Mouse (Mus musculus) stomach, postnatal 0 days (tissue): ENCODE data around the gene Coq6. TPM values are rescaled to one million over a fixed set of nuclear protein-coding genes. Genes with fewer than 3 reads are reported as not detected.

Experiments
- ATAC-seq: fragments of 200-750 bp; cut with Nextera tagmentation; 2 replicates; pipeline ENCODE4 v1.8.0; 2017; ENCODE audit not compliant: low FRiP score, low TSS enrichment
- DNase-seq: peaks from one replicate; pipeline ENCODE4 v3.0.0-alpha.2; 2016; ENCODE audit warnings: low spot score
- H3K27ac ChIP-seq: fragments of 300-500 bp; sonication (generic); replicated peaks from 2 replicates; pipeline ENCODE4 v1.5.1; 2014; ENCODE audit warnings: mild to moderate bottlenecking, control low read depth
- H3K27me3 ChIP-seq: fragments of 300-500 bp; sonication (generic); 2 replicates; pipeline ENCODE4 v1.6.1; 2014; ENCODE audit warnings: low read length; ENCODE audit not compliant: control insufficient read depth, insufficient read depth
- H3K36me3 ChIP-seq: fragments of 300-500 bp; sonication (generic); 2 replicates; pipeline ENCODE4 v1.6.1; 2014; ENCODE audit warnings: low read length, mixed read lengths; ENCODE audit not compliant: control insufficient read depth, insufficient read depth
- H3K4me1 ChIP-seq: fragments of 300-500 bp; sonication (generic); replicated peaks from 2 replicates; pipeline ENCODE4 v1.6.1; 2014; ENCODE audit warnings: antibody characterized with exemption; ENCODE audit not compliant: control insufficient read depth, insufficient read depth
- H3K4me2 ChIP-seq: fragments of 300-500 bp; sonication (generic); replicated peaks from 2 replicates; pipeline ENCODE4 v1.6.1; 2014; ENCODE audit warnings: low read depth, mild to moderate bottlenecking, control low read depth, moderate library complexity
- H3K4me3 ChIP-seq: fragments of 300-500 bp; sonication (generic); 2 replicates; pipeline ENCODE4 v1.5.1; 2014; ENCODE audit warnings: low read depth, low read length, control low read depth
- H3K9ac ChIP-seq: fragments of 300-500 bp; sonication (generic); 2 replicates; pipeline ENCODE4 v1.6.1; 2014; ENCODE audit warnings: mild to moderate bottlenecking, low read length, control low read depth, mixed read lengths
- H3K9me3 ChIP-seq: fragments of 300-500 bp; sonication (generic); 2 replicates; pipeline ENCODE4 v1.6.1; 2016; ENCODE audit warnings: low read length; ENCODE audit not compliant: control insufficient read depth
- CTCF ChIP-seq: IDR thresholded peaks from 2 replicates; pipeline ENCODE4 v1.5.1; 2016; ENCODE audit warnings: antibody characterized with exemption, low read depth, mild to moderate bottlenecking, moderate library complexity
- EP300 ChIP-seq: optimal IDR thresholded peaks from 2 replicates; pipeline ENCODE3; 2016; ENCODE audit warnings: antibody characterized with exemption
- WGBS: fragments of 180-500 bp; shearing (Covaris S2); extraction: QIAGEN DNeasy Blood & Tissue Kit; methylation state at CpG from one replicate; pipeline ENCODE4 v1.1.7; 2014; 5-methylcytosine and 5-hydroxymethylcytosine counted together
- polyA plus RNA-seq: library from polyadenylated mRNA; unstranded; fragments of >200 nt; fragmentation: Nextera tagmentation; extraction: Ambion mirVana; gene quantifications from 2 replicates; pipeline ENCODE4 v1.2.1, GENCODE M21; 2015

Coq6 gene
- polyA plus RNA-seq = 27.1 and 27.6 TPM in 2 replicates

DNA sequence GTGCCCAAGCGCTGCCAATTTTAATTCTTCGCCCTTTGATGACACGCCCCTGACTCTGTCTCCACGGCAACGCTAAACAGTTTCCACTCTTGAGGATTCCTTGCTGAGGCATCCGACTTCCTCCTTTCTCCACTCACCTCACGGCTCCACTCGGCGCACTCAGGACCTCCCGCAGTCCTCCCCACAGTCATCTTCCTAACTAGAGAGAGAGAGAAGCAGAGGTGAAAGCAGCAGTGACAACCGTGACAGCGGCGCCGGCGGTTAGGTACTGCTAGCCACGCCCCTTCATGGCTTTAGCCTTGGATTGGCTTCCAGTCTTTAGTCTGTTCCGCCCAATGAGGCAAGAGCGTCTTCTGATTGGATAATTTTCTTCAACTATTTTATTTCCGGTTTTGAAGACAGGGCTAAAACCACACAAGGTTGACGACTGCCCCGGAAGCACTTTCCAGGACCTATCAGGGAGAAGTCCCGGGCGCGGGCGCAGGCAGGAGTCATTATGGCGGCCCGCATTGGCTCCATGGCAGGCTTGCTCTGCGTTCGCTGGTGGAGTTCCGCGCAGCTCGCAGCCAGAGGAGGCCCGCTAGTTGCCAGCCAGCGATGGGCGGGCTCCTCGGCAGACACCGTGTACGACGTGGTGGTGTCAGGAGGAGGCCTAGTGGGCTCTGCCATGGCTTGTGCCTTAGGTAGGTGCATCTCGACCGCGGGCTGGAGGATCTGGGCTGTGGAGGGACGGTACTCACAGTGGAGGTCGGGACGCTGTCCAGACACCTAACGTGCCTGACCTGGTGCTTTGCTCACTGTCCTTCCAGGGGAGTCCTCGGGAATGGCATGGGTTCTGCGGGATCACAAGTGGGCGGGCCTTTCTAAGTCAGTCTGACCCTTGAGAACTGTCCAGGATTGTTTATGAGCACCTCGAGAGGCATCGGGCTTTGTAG is at the start of gene Coq6, which contains the start of gene Fam161b:
Gene Coq6 (plus strand): TSS at position 103 of the 935 bp plus-strand sequence.
Gene Fam161b (minus strand): TSS at position 279 of the 935 bp plus-strand sequence.
- no peak for TF ChIP-seq CTCF
- TF ChIP-seq EP300 = no peak
- ATAC-seq (peak; percentile 99), DNase-seq (peak; percentile 94)
- H3K4me1 ChIP-seq = no peaks in the 10 kb centered on the region
- H3K4me3 ChIP-seq = peak within 1 kb of the TSS; percentile 92
- peak within 1 kb of the TSS; percentile 86 for H3K9ac ChIP-seq
- peak within 1 kb of the TSS; percentile 90 for H3K4me2 ChIP-seq
- 0 out of 2 replicates have a peak within 1 kb of the TSS, but pooled peaks have one; percentile 40 for H3K27ac ChIP-seq
- under 1% methylated on average over 51 of the region's 51 CpGs for WGBS
- H3K36me3 ChIP-seq = no peaks in the 10 kb centered on the region
- no peaks in the 10 kb centered on the region for H3K27me3 ChIP-seq
- H3K9me3 ChIP-seq = no peaks in the 10 kb centered on the region

DNA sequence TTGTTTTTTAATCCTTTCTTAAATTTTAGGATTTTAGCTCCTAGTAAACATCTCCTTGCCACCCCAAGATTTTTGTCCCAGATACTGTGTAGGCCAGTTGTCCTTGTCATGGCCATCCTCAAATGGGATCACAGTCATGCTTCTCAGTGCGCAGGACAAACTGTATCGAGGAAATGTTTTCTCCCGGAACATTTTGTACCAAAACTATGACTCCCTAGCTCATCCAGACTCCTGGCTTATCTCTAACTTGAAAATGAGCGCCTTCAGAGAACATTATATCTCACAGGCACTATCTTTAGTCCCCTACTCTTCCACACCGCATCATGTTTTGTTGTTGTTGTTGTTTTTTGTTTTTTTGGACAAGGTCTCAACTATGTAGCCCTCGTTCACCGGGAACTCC is 45.5 kb upstream of the Coq6 start:
- WGBS = 32% methylated on average over 7 of the region's 7 CpGs
- H3K27me3 ChIP-seq = no peaks in the 10 kb centered on the region
- ATAC-seq (no peak), DNase-seq (no peak)
- no peaks in the 10 kb centered on the region for H3K4me1 ChIP-seq
- H3K9me3 ChIP-seq = no peaks in the 10 kb centered on the region
- H3K36me3 ChIP-seq = no peaks in the 10 kb centered on the region
- peak overlapping the region; percentile 94 for H3K27ac ChIP-seq
- H3K4me2 ChIP-seq = peak overlapping the region; percentile 87
- peak overlapping the region; percentile 97 for H3K4me3 ChIP-seq
- TF ChIP-seq CTCF (no peak), EP300 (no peak)
- H3K9ac ChIP-seq = peak overlapping the region; percentile 99

DNA sequence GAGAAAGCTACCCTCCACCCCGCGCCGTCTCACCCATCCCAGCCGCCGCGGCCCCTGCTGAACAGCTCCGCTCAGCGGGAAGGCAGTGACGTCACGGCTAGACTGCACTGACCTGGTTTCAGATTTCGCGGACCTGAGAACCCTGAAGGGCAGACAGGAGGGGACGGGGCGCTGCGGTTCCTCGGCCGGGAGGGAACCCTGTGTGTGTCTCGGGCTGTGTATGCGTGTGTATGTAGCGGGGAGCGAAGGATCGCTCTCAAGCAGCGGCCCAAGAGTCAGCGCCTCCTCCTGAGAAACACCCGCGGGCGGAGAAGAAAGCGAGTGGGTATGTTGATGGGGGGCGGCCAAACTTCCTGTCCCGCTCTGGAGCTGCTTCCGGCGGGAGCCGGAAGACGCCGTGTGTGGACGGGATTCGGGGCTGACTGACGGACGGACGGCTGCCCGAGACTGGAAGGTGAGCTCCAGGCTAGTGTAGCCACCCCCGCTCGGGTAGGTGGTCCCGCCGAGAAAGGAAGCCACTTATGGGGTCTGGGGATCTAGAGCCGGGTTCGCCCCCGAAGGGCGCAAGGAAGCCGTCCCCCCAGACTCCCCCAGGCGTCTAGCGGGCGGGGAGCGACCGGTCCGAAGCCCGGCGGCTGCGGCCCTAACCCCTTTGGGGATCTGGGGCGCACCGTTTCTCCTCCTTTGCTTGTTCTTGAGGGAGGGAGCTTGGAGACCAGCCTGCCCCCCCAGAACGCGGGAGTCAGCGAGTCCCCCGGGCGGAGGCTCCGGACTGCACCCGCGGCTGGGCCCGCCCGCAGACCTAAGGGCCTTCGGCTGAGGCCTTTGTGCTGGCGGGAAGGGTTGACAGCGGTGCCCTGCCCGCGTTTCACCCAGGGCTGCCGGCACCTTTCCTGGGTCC is 44.5 kb upstream of the Coq6 start, which contains the start of gene Zfp410:
Gene Zfp410 (plus strand): TSS at position 132 of the 901 bp plus-strand sequence.
- peak within 1 kb of the TSS; percentile 99 for H3K9ac ChIP-seq
- H3K27me3 ChIP-seq = no peaks in the 10 kb centered on the region
- peak within 1 kb of the TSS; percentile 97 for H3K4me3 ChIP-seq
- H3K36me3 ChIP-seq = no peaks in the 10 kb centered on the region
- no peaks in the 10 kb centered on the region for H3K9me3 ChIP-seq
- DNase-seq (peak; percentile 89), ATAC-seq (peak; percentile 95)
- peak within 1 kb of the TSS; percentile 87 for H3K4me2 ChIP-seq
- peak within 1 kb of the TSS; percentile 94 for H3K27ac ChIP-seq
- no peaks in the 10 kb centered on the region for H3K4me1 ChIP-seq
- under 1% methylated on average over 69 of the region's 77 CpGs for WGBS
- TF ChIP-seq EP300 = no peak
- no peak; the same call in 1 of the 2 replicates for TF ChIP-seq CTCF

DNA sequence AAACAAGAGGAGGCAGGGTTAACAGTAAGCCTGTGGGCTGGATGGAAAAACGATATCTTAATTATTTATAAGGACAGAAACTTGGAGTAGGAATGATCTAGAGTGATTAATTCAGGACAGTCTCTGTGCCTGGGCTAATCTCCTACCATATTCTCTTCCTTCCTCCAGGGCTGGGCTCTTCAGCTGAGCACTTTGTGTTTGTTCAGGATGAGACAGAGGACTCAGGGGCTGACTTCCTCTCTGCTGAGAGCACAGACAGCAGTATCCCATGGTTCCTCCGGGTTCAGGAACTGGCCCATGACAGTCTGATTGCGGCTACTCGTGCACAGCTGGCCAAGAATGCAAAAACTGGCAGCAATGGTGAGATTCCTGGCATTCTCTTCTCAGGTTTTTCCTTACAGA is 34.3 kb upstream of the Coq6 start:
- Histone ChIP-seq H3K4me2 (no peak overlapping the region), H3K4me1 (no peaks in the 10 kb centered on the region), H3K4me3 (no peak overlapping the region), H3K9me3 (no peaks in the 10 kb centered on the region), H3K27me3 (no peaks in the 10 kb centered on the region), H3K27ac (no peak overlapping the region), H3K9ac (no peak overlapping the region), H3K36me3 (peaks cover 13% of the 10 kb centered on the region)
- ATAC-seq (peak; percentile 64; the same call in 1 of the 2 replicates), DNase-seq (no peak)
- WGBS = 33% methylated on average over 4 of the region's 4 CpGs
- TF ChIP-seq EP300 (no peak), CTCF (no peak)

DNA sequence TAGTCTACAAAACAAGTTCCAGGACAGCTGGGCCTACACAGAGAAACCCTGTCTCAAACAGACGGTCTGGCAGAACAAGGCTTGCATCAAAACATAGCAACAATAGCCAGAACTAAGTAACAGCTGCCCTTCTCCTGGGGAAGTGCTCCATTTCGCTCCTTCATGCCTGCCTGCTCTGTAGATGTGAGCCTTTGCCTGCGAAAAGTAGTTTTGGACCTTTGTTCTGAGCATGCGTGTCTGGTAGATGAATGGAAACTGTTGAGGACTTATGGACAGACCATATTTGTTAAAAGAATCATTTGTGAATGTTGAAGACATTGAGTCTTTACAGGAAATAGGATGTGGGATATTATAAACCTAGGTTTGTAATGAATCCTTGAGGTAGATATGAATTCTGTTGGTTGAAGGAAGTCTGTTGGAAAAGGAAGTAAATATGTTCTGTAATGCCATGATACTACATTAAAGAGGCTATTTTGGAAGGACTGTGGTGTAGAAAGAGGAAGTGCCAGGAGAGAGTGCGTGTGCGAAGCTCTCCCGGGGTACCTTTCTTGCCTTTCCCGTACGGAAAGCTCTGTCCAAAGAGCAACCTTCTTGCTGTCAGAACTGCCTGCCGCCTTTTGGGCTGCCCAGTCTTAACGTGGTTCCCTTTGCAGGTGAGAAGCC is 24.4 kb upstream of the Coq6 start:
- no peak overlapping the region for H3K4me3 ChIP-seq
- no peak overlapping the region for H3K27ac ChIP-seq
- WGBS = 87% methylated on average over 11 of the region's 11 CpGs
- H3K27me3 ChIP-seq = no peaks in the 10 kb centered on the region
- TF ChIP-seq CTCF = no peak
- no peak for TF ChIP-seq EP300
- DNase-seq (no peak), ATAC-seq (no peak)
- no peak overlapping the region for H3K4me2 ChIP-seq
- H3K36me3 ChIP-seq = peaks cover 29% of the 10 kb centered on the region
- no peak overlapping the region for H3K9ac ChIP-seq
- H3K9me3 ChIP-seq = no peaks in the 10 kb centered on the region
- no peaks in the 10 kb centered on the region for H3K4me1 ChIP-seq
